Mouse (Mus musculus) liver, postnatal 0 days (tissue): ENCODE measurements around the gene Spop.

Experiments used
- CTCF ChIP-seq: sonication (generic); IDR thresholded peaks from 2 replicates; pipeline ENCODE4 v1.5.1; 2016; ENCODE audit warnings: antibody characterized with exemption, low read depth
- EP300 ChIP-seq: IDR thresholded peaks from 2 replicates; pipeline ENCODE4 v1.6.1; 2016; ENCODE audit warnings: antibody characterized with exemption, low read depth, mild to moderate bottlenecking

- TF ChIP-seq EP300: no peak
- no peak for TF ChIP-seq CTCF
Observed at GRCm38 (mm10) chr11:95519299-95519698, 105.4 kb downstream of the Spop start.
